Mouse (Mus musculus) G1E (cell line): ENCODE data around the gene Myadml2.

ENCODE experiments used
- CTCF ChIP-seq: IDR thresholded peaks from 2 replicates; pipeline ENCODE4 v1.5.1; 2012; ENCODE audit warnings: low read depth, low read length, inconsistent platforms, mixed read lengths
- GATA1 ChIP-seq: IDR thresholded peaks from 2 replicates; pipeline ENCODE4 v1.6.1; 2012; ENCODE audit warnings: borderline replicate concordance, low read length, inconsistent platforms, mixed read lengths
- POLR2AphosphoS5 ChIP-seq: IDR thresholded peaks from 2 replicates; pipeline ENCODE4 v1.6.1; 2012; ENCODE audit warnings: low read depth, low read length, inconsistent platforms; ENCODE audit not compliant: insufficient replicate concordance

- no peak for TF ChIP-seq GATA1
- no peak for TF ChIP-seq CTCF
- no peak for TF ChIP-seq POLR2AphosphoS5
These were observed 49.8 kb upstream of the Myadml2 start for GRCm38 (mm10) chr11:120697741-120698140.
